Mouse (Mus musculus) embryo, embryonic 11.5 days (tissue): Measurements from ENCODE around the gene Creb5.

Experiments used
- DNase-seq: peaks from one replicate; pipeline ENCODE4 v3.0.0-alpha.2; 2012; ENCODE audit warnings: low read depth, low spot score

Creb5 gene

DNA sequence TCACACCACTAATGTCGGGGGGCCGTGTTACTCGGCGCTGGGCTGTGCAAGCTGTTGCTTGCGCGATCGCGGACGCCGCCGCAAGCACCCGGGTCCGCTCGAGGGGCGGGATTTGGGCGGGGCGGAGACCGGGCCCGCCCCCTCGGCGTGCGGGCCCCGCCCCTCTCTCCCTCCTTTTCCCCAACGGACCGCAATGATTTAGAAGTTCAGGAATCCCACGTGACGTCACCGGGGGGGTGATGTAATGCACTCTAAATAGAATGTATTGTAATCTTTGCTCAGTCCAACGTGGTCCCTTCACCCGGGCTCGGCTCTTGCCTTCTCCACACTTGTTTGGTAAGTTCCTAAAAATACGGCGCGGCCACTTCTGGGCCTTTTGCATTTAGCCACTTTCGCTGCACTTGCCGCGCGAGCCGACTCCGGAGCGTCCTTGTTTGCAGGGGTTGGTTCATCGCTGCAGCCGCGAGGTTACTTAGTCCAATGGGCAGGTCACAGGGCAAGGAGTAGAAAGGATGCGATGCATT is at the start of gene Creb5:
Gene Creb5, plus strand, starts transcription at position 233 of the 524 bp plus-strand sequence.
- DNase-seq = peak; percentile 84

DNA sequence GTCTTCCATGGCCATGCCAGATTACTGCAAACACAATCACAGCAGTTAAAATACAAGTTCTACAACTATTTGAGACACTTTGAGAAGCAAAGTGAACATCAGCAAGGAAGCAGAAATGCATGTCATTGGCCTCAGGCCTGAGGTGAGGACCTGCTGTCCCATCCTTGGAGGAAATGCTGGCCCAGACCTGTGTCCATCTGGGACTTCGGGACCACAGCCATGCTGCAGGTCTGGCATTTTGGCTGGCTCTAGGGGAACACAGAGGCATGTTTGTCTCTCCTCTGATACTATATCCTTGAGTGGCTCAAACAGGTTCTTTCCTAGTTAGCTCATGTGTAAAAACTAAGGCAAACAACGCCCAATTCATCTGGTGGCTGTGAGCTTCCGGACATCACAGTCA is 27.2 kb upstream of the Creb5 start:
- no peak for DNase-seq

DNA sequence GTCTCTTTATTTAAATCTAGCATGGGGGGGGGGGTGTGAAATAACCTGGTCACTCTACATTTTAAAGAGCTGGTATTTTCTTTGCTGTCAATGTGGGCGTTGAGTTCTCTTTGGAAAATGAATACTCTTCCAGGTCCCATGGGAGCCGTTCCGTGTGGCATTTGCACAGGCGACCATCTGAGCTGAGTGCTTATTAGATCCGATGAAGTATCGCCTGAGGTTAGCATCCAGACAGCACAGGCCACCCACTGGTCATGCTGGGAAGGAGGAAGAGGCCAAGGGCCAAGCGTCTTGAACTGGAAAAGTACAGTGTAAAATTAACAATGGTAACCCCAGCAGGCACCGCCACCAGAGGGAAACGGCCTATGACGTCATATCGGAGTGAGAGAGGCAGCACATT is 24.7 kb upstream of the Creb5 start:
- DNase-seq = no peak

DNA sequence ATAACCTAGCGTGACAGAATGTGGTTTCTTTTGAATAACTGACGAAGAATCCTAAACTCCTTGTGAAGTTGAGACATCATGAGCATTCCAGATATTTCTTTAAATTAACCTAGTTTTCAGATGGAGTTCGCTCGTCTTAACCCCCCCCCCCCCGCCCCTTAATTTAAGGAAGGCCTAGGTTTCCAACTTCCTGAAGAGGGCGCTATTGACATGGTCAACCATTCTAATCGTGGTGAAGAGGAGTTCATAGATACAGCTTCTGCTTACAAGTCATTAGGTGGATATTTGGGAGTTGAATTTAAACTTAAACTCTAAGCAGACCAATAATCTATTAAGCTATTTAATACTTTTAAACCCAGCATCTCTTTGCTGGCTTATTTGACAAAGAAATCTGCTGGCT is 20.0 kb upstream of the Creb5 start:
- DNase-seq = no peak

DNA sequence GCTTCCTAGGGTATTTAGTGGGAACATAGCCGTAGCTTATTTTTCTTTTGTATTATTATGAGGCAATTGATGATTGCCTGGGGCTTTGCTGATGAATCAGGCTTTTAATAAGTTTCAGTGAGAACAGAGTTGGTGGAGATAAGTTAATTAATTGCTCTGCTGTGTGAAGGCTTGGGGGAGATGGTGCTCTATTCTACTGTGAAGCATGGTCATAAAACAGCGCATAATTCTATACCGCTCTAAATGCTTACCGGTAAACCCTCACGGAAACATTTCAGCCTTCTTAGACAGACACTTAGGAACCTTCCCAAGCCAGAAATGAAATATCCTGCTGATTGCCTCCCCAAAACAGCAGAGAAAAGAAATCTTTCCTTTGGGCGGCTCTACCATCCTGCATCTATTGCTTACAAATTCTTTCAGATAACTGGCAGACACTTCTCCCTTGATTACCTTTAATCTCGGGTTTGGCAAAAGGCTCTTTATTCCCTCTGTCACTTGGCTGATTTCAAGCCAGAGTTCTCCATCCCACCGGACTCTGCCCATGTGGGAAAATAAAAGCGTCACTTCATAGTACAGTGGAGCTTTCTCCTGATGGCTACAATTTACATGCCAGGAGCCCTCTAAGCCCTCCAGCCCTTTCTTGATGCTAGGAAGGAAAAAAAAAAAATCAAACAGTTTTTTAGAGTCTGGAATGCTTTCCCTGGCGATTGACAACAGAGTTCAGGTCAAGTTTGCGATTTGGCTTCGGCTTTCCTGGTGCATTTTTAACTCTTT is 19.2 kb upstream of the Creb5 start:
- DNase-seq = no peak

DNA sequence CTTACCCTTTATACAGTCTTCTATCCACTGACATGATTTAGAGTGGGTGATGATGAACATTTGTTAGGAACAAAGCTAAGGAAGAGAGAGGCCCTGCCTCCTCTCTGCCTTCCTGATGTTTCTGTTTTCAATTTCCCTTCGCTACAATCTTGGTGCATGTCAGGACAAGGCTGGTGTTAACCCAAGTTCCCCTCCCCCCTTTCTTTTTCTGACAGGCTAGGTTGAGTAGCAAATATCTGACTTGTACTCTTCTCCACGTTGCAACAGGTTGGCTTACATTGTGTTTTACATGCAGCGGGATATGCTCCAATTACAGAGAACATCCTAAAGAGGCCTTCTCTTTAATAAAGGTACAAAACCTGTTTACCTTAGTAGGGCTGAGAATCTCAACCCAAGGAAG is 15.9 kb upstream of the Creb5 start:
- no peak for DNase-seq

DNA sequence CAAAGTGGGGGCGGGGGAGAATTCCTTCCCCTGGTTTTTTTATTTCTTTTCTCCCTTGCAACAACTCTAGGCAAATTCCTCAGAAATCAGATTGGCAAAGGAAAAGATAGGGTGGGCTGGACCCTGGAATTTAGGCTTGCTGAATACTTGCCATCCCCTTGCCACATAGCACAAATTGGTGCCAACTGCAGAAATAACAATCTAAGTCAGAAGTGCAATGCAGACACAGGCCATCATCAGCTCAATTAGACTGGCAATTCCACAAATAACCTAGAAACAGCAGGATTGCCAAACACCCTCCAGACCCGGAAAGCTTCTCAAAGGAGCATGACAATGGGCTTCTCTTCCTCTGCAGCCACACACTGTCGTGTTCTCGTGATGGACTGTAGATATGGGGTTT is 15.4 kb upstream of the Creb5 start:
- DNase-seq = no peak

DNA sequence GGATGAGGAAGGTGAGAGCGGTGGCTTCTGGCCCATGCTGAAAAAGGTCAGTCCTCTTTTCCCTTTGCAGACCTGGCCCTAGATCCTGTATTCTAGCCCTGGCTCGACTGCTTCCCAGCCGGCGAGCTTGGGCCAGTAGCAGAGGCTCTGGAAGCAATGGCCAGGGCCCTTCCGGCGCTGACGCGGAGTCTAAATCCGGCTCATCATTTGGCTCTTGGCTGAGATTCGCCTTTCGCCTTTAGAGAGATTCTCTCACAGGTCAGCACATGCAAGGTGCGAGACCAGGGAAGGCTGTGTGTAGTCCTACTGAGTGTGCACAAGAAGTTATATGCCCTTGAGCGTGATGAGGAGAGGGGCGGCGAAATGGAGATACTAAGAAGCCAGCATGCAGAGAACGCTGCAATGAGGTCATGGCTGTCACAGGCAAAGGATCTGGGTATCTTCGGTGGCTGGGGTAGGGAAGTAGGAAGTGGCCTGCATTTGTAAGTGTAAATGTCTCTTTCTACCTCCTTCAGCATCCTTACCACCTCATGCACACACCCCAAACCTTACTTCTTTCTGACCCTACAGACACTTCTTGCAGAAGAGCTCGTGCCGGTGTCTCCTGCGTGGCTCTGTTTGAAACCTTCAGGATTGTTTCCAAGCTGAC is 557 bp upstream of the Creb5 start:
- no peak for DNase-seq

DNA sequence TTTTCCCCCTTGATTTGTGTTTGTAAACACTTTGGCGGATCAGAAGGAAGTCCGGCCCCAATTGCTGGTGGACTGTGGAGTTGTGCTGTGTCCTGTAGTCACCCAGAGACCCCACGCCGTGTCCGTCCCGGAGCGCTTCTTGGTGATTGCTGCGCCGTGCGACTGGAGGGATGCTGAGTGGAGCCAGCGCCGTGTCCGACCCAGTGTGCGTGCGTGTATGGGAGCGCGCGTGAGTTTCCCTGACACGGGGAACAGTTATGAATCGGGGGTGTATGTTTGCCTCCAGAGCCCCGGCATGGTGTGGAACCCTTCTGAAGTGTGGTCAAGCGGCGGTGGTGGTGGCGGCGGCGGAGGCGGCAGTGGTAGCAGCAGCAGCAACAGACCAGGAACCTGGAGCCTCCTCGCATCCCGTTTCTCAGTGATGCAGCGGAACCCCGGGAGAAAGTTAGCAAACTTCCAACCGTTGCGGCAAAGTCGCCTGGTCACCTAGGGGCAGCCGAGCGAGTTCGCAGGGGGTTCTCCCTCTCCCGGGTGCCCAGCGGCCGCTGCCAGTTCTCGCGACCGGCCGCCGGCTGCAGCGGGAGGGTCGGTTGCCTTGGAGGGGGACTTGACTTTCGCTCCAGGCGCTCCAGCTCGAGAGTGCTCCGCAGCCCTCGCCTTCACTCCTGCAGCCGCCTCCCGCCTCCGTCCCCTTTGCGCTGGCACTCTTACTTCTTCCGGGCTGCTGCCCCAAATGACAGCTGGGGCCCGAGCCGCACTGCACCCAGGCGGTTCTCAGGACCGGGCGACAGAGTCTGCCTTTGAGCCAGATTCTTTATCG is 702 bp downstream of the Creb5 start:
- no peak for DNase-seq

DNA sequence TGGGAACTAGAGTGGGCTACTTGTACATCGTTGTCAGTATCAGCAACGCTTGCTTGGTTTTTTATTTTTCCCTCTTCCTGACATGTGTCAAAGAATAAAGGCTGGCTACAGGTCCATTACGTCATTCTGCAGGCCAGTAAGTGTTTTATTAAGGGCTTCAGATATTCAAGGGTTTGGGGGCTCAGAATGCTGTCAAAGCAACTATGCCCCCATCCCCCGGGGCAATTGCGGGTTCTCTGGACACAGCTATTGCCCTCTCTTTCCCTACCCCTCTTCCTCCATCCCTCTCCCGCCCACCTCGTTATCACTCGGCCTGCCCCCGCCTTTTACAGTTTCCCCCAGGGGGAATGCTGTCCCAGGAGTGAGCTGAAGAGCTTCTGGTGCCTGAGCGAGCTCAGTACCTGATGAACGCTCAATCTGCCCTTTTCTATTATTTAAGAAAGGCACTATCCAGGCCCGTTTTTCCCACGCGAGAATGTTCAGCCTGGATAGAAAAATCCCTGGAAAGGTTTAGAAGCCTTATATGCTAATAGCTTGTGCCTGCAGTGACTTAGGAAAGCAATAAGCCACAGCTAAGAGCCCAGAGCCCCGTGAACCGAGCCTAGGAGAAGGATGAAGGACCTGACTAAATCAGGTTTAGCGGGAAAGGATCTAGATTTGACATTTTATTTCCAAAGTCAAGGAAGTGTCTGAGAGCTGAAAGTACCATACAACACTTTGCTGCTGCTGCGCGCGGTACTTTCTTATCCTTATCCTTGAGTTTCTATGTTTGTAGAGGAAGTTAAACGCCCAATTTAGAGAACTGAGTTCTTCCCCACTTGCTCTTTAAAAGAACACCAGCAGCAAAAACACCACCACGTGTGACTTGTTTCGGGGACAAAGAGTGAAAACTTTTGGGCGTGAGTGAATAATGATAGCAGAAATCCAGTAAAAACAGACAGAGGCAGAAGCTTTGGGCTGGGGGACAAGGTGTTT is 1.8 kb downstream of the Creb5 start:
- DNase-seq = no peak

DNA sequence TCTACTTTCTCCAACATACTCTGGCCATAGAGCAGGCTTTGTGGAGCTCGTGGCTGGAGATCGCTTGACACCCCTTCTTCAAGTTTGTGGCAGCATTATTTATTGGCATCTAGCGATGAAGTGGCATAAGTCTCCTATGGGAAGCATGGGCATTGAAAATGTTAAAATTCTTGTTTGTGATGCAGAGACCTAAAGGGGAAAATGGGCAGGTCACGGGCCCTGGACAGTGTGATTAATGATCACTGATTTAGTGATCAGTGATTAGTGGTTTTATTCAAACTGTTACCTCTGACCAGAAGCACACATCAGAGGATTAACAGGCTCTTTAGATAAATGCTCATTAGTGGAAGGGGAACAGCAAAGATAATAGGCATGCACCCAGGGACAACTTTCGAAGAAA is 2.6 kb downstream of the Creb5 start:
- no peak for DNase-seq

DNA sequence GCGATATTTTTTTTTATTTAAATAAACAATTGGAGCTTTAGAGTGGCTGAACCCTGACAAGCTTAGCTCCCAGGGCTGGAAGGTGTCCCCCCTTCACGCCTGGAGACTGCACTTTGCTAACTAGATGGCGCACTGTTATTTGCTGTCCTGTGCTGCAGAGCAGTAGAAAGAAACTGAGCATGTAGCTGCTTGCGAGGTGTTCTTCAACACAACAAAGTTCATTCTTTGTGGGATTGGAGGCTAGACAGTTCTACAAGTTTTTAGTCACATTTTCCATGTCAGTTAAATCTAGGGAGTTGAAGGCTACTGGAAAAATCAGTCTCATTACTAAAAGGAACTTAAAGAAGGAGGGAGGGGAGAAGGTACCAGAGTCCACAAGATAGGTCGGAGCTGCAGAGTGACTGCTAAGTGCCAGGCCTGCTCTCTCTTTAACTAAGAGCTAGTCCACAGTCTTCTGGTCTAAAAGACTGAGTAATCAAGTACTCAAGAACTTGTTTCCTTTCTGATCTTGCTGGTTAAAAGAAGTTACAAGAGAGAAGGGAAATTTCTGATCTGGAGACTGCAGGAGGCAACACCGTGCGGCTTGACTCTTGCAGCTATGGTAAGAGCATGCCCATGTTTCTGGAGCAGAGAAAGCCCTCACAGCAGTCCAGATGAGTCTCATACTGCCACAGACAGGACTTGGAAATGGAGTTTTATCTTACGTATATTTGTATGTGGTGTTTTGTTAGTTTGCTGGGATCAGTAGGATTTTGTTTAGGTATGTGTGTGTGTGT is 3.3 kb downstream of the Creb5 start:
- no peak for DNase-seq

DNA sequence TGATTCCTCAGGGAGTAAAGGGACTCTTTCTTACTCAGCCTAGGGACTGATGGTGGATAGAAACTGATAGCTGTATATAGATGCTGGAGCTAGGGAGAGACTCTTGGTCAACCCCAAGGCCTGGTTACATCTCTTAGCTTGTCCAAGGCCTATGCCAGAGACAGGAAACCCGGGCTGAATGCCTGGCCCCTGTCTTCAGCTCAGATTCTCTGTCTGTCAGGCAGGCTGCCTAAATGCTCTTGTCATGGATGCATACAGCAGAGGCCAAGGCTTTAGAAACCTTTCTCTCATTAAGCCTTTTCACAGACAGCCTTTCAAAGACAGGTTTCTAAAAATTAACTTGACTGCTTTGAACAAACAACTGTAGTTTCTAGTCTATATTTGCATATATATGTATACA is 5.9 kb downstream of the Creb5 start:
- DNase-seq = no peak

DNA sequence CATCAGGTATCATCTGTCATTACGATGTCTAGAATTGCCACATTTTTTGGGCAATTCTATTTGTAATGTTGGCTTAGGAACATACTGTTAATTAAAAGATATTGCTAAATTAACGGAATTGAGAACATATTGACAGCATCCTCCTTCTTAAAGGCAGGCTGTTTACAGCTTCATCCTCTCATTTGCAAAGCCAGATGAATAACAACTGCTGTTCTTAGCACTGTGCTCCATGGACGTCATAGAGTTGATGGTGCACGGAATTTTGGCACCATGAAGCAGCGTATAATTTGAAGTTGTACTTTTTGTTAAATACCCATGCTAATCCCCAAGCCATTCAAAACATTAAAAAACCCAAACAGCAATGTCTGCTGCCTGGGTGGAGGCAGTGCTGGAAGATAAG is 10.8 kb downstream of the Creb5 start:
- DNase-seq = no peak

DNA sequence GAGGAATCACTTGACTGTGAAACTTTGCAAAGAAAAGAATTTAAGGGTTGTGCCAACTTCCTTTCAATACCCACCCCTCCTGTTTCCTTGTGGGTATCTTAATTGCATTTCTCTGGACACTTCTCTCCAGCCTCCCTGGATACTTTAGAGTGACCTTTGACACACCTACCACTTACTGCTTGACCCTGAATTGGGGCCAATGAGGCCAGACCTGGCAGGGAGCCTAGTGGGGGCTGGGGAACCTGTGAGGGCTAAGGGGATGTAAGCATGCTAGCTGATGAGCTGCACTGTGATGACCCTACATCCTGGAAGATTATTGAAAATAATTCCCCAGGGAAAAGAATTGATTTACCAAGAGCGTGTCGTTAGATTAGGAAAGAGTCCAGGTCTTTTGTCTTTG is 17.1 kb downstream of the Creb5 start:
- DNase-seq = no peak

DNA sequence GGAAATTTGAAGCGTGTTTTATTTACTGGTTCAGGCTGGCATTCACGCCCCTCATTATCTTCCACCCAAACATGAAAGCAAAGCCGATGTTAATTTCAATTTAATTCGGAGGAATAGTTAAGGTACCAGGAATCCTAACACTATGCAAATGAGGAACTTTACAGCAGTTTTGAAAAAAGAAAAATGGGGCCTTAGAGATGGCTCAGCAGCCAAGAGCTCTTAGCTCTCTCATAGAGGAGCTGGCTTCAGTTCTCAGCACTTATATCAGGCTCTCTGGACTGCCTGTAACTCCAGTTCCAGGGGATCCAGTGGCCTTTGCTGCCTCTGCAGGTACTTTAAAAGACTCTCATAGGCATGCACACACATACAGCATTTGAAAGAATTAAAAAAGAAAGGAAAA is 19.1 kb downstream of the Creb5 start:
- DNase-seq = no peak

DNA sequence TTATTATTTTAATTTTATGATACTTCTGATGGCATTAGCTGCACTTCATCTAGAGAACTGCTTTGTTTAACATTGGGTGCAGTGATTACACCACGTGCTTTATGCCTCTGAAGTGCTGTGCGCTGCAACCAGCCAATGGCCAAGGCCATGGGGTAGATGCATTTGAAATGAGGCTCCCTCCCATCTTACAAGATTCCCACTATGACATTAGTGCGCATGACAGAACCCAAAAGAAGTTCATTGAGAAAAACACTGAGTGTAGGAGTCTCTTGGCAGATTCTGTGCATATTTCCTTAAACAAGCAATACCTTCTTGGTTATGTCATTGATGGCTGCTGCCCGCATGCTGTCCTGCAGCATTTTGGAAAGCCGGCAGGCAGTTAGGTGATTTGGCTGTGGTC is 19.6 kb downstream of the Creb5 start:
- no peak for DNase-seq

DNA sequence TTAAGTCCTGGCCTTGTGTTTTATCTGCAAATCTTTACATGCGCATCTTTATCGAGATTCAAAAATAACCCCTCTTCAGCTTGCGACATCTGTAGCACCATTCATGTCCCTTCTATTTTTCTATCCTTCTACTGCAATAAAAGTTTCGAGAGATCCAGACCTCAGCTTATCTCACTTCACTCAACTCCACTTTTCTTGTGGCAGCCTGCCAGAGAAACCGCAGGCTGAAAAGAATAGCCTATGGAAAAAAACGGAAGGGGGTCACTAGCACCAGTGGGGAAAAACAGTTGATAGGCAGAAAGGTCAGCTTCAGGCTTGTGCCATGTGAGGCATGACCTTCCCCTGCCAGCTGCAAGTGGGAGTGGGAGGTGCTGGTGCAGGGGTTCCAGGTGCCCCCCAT is 21.6 kb downstream of the Creb5 start:
- no peak for DNase-seq

DNA sequence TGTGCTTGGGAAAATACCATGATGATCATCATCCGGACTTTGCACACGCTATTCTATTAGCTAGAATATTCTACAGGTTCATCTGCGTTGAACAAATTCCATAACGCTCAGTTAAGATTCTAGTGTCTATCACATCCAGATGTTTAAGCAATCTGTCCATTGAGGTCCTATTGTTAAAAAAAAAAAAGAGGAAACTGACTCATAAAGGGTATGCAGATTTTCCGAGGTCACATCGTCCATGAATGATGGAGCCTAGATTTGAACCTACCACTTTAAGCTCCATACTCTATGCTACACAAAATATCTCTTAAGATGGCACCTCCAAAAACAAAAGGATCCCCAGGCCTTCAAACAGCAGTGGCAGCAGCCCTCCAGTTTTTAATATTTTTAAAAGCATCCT is 26.5 kb downstream of the Creb5 start:
- no peak for DNase-seq

DNA sequence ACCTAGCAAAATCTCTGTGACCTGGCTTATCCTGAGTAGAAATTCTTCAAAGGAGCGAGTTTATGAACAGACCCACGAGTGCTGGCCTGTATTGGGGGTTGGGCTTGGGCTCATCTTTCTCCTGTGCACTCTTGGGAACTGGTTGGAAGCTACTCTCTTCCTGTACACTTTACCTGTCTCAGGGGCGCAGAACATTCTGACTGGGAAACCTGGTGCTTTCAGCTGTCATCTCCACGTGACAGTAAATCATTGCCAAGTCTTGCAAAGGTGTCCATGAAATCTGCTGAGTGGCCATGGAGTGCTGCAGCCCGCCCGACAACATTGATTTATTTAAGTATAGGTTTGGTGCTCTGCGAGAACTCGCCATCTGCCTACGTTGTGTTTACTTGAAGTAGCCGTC is 27.1 kb downstream of the Creb5 start:
- DNase-seq = no peak
